Mouse (Mus musculus) spleen, postnatal 4 days (tissue): ENCODE data around the gene Rnf150.

ENCODE experiments used
- DNase-seq, 2 experiments: peaks; one replicate each; pipeline ENCODE4 v3.0.0; 2022; ENCODE audit warnings: low spot score in 2 of 2

Gene Rnf150

DNA sequence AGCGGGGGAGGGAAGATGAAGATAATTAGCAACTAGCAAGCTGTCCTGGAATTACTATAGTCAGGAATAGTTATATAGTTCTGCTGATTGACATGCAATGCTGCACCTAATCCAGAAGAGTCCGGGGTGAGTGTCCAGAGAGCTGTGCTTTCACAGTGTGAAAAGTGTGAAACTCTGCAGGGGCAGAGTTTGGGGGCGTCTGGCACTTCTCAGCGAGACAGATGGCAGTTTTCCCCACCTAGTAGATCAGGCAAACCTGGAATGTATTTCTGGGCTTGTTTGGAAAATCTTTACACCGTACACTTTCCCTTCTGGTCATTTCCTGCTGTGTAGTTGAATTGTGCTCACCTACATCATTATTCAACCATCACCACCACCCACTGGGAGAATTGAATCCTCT, 148.6 kb downstream of the Rnf150 start:
- DNase-seq, result no peak

GRCm38 (mm10) chr8:83028211-83028610, 165.1 kb downstream of the Rnf150 start:
- DNase-seq, result no peak

GRCm38 (mm10) chr8:83032800-83033199, 169.6 kb downstream of the Rnf150 start:
- DNase-seq, result no peak

DNA sequence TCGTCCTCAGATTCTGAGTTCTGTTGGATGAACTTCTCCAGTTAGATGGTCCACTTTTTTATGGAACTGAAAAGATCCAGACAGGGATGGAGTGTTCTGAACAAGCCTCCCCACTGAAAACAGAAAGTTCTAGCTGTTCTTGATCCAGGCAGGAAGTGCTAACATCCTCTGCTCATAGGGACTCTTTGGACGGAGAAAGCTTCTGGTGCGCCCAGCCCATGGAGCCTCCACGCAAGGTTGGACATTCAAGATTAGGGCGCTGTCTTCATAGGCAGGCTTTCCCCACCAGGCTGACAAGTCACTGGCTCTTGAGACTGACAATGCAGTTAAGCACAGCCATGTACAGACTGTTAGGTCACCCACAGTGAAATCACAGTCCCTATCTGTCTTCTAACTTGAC, 172.0 kb downstream of the Rnf150 start:
- DNase-seq, result no peak

GRCm38 (mm10) chr8:83036521-83037166, 173.5 kb downstream of the Rnf150 start:
- no peak for DNase-seq

DNA sequence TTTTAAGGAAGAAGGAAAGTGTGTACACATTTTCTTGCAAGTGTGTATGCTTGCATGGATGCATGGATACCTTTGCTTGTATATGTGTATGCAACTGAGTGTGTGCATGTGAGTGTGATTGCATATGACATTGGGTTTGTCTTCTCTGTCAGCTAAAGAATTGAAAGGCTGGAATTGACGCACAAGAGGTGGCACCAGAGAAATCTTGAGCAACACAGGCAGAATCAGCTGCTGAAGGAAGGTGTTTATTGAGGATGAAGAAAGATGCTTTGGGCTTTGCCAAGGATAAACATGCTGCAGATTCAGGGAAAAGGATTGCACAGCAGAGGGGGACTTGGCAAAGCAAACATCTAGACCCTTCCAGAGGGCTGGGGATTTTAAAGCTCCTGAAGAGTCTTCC, 174.2 kb downstream of the Rnf150 start:
- DNase-seq, result no peak

DNA sequence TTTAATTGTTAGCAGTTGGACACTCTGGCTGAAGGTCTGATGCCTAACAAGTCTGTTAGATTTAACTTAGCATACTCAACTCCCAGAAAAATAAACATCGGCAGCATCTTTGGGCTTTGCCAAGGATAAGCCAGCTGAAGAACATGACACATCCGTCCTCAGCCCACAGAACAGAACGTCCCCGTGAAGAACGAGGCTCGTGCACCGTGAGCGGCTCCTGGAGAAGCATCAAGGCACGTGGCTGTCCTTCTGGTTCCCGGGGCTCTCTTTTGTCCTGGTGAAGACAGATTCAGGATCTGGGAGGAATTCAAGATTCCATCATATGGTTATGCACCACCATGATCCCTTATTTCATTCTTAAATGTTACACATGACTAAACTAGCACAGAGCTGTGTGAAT, 175.4 kb downstream of the Rnf150 start:
- peak in 1 of 2 experiments; percentile 28 for DNase-seq

DNA sequence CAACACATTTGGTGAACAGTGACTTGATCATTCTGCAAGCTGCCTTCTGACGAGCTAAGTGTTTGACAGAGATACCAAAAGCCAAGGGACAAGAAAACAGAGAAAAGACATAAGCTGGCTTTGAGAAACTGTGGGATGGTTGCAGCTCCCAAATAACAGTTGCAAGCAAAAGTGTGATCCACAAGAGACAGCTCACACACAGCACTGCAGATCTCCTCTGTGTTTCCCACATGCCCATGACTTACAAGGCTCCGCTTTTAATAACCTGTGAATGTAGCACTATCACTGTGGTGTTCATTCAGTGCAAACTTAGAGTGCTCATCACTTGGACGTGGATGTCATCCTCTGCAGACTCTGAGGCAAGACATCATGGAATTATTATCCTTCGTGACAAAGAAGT, 178.3 kb downstream of the Rnf150 start:
- peak in 1 of 2 experiments; percentile 13 for DNase-seq

DNA sequence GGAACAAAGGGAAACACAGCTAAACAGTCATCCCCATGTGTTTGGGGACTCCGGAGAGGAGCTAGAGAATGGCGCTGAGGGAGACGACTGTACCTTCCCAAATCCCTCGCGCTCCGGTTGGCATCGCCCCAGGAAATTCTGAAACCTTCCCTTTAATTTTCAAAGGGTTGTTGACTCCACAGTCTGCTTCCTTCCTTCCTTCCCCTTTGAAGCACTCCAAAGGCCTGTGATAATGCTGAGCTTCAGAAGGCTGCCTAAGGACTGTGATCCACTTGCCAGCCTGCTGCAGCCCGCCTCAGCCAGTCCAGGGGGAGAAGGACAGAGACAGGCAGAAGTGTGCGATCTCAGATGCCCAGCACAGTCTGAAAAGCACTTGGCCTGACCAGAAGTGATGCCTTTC, 183.8 kb downstream of the Rnf150 start:
- no peak for DNase-seq

- no peak for DNase-seq
These were observed 185.4 kb downstream of the Rnf150 start for GRCm38 (mm10) chr8:83048527-83048926.

- no peak for DNase-seq
These were observed 186.0 kb downstream of the Rnf150 start for GRCm38 (mm10) chr8:83049171-83049601.

GRCm38 (mm10) chr8:83049616-83050015, 186.5 kb downstream of the Rnf150 start:
- DNase-seq, result no peak

DNA sequence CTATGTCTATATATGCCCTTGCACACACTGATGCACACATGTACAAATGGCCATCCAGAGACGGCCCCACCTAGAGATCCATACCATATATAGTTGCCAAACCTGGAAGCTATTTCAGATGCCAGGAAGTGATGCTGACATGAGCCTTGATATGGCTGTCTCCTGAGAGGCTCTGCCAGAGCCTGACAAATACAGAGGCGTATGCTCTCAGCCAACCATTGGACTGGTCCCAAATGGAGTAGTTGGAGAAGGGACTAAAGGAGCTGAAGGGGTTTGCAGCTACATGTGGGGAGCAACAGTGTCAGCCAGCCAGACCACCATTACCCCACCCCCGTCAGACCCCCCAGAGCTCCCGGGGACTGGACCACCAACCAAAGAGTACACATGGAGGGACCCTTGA, 189.7 kb downstream of the Rnf150 start:
- no peak for DNase-seq

DNA sequence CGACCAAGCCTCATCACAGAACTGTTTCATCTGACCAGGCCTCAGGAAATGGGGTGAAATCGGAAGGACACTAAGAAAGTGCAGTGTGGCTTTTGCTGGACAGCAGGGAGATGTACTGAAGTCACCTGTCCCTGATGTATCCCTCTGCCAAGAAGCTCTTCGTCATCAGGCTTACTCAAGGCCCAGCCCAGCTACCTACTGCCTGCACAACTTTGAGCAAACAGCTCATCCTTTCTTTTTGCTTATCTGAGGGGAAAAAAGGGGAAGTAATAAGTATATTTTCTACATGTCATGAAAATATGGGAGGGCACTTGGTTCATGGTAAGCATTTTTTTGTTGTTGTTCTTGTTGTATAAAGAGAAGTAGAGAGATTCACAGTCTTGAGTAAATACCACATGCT, 191.6 kb downstream of the Rnf150 start:
- DNase-seq, result no peak

GRCm38 (mm10) chr8:83058951-83059350, 195.8 kb downstream of the Rnf150 start:
- no peak for DNase-seq

GRCm38 (mm10) chr8:83060076-83060475, 196.9 kb downstream of the Rnf150 start:
- DNase-seq, result no peak

DNA sequence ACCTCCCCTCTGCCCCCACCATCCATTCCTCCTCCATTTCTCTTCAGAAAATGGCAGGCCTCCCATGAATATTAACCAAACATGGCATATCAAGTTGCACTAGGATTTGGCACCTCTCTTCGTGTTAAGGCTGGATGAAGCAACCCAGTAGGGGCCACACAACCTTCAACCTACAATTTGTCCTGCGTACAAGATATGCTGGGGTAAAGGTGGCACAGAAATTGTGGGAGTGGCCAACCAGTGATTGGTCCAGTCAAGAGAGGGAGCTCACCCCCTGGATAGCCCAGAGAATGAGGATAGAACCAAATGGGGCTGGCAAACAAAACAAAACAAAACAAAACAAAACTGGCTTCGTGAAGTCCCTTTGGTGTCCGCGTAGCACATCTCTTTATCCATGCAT, 198.1 kb downstream of the Rnf150 start:
- DNase-seq, result no peak

DNA sequence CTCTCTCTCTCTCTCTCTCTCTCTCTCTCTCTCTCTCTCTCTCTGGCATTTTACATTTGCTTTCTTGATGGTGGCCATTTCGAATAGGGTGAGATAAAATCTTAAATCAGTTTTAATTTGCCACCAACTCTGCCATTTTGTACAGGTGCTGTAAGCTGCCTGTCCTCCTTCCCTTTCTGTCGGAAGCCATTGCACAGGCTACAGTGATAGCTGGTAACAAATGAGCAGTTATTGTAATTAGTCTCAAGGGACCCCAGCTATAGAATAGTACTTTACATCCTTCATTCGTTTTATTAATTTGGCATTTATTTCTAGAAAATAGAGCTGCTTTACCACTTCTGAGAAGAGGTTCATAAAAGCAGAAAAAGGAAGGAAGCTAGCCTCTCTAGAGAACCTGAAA, 198.7 kb downstream of the Rnf150 start:
- DNase-seq, result no peak

GRCm38 (mm10) chr8:83062276-83062675, 199.1 kb downstream of the Rnf150 start:
- no peak for DNase-seq

- DNase-seq, result no peak
These were observed 200.9 kb downstream of the Rnf150 start for GRCm38 (mm10) chr8:83064096-83064495.

DNA sequence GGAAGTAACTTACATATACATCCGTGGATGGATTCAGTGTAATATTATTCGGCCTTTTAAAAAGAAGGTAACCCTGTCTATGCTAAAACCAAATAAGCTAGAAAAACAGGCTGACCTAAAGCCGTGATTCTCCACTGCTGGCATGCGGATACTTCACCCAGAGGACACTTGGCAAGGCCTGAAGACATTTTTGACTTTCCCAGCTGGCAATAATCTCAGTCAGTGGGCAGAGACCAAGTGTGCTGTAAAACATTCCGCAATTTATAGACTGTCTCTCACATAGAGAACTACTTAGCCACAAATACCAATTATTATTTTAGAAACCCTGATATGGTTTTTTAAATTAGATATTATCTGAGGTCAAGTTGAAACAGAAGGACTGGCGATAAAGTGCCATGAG, 202.9 kb downstream of the Rnf150 start:
- DNase-seq, result no peak

- no peak for DNase-seq
These were observed 203.7 kb downstream of the Rnf150 start for GRCm38 (mm10) chr8:83066846-83067245.

GRCm38 (mm10) chr8:83067906-83068305, 204.8 kb downstream of the Rnf150 start:
- DNase-seq, result no peak

GRCm38 (mm10) chr8:83074248-83074647, 211.1 kb downstream of the Rnf150 start:
- no peak for DNase-seq
